Mouse (Mus musculus): ENCODE measurements at regions not wholly inside any gene's neighbourhood (a gene's known extent, or its start where the extent isn't known, plus 50 kb on each side); places are given as distances from the start of the nearest gene placed in this dataset.
A peak's percentile ranks its signal among the peaks of the same experiment; 100 is the strongest.

DNA sequence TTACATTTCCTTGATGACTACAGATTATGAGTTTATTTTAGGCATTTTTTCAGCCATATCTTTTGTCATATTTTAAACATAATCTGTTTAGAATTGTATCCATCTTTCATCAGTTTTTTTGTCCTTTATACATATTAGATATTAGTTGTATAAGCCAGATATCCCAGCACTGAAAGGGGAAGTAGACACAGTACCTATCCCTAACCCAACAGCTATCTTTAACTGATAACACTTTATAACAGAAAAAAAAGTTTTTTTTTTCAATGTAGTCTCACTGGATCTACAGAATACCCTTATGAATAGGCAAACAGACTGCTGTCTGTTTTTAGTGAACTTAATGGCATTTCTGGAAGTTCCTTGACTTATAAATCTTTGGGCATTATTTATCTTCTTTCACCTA lies 1152.1 kb upstream of the Fam98a start:
- Histone ChIP-seq H3K27me3 (ENCODE audit: insufficient read depth, low read length) (no peaks in the 10 kb centered on the region), H3K27ac (ENCODE audit: low read depth, low read length) (no peak overlapping the region), H3K4me1 (ENCODE audit: insufficient read depth) (no peaks in the 10 kb centered on the region), H3K36me3 (ENCODE audit: insufficient read depth) (no peaks in the 10 kb centered on the region), H3K9me3 (ENCODE audit: low read length) (no peaks in the 10 kb centered on the region), H3K9ac (no peak overlapping the region), H3K4me2 (ENCODE audit: low read depth) (no peak overlapping the region), H3K4me3 (ENCODE audit: low read depth, low read length) (no peak overlapping the region)
- no peak for DNase-seq
- no peak for ATAC-seq
- TF ChIP-seq CTCF (IDR thresholded peaks at IDR 0.05; ENCODE audit: low read depth) = no peak

DNA sequence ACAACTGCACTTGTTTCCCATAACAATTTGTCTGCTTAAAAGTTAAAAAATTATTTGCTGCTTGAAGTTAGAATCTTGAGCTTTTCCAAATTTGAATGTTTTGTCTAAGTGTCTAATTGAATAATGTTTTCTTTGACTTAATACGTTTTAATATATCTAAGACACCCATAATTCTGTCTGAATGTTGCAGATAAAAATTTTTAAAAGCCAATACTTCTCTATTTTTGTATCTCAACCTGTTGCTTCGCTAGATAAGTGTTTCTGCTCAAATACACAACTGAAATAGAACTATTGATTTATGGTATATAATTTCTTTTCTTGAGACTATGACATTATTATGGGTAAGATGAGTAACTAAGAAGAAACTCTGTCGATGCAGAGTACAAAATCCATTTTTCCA lies 1144.5 kb upstream of the Fam98a start:
- no peak overlapping the region for H3K9ac ChIP-seq
- no peaks in the 10 kb centered on the region for H3K36me3 ChIP-seq (ENCODE audit: insufficient read depth)
- no peak for ATAC-seq
- no peaks in the 10 kb centered on the region for H3K4me1 ChIP-seq (ENCODE audit: insufficient read depth)
- DNase-seq = no peak
- H3K4me3 ChIP-seq (ENCODE audit: low read depth, low read length) = no peak overlapping the region
- no peak overlapping the region for H3K27ac ChIP-seq (ENCODE audit: low read depth, low read length)
- H3K4me2 ChIP-seq (ENCODE audit: low read depth) = no peak overlapping the region
- no peaks in the 10 kb centered on the region for H3K27me3 ChIP-seq (ENCODE audit: insufficient read depth, low read length)
- H3K9me3 ChIP-seq (ENCODE audit: low read length) = no peaks in the 10 kb centered on the region
- TF ChIP-seq CTCF (IDR thresholded peaks at IDR 0.05; ENCODE audit: low read depth) = no peak
- 78% methylated on average over 3 of the region's 3 CpGs for WGBS

DNA sequence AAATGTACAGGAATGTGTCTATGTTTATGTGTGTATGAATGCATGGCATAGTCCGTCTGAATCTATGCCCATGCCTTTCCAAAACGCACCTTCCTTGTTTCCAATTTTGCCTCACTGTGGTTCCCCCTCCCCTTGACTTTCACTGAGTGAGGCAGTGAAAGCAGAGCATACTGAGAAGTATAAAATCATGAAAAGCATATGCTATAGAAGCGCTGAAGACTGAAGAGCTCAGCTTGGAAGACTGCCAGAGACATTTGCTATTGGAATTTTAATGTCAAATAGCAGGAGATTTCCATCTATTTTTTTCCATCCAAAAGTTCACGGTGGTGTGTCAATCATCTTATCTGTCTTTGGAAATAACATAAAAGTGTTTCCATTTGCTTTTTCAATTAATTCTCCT lies 1106.3 kb upstream of the Fam98a start:
- no peaks in the 10 kb centered on the region for H3K9me3 ChIP-seq (ENCODE audit: low read length)
- ATAC-seq (peak; percentile 66), DNase-seq (peak; percentile 62)
- no peaks in the 10 kb centered on the region for H3K36me3 ChIP-seq (ENCODE audit: insufficient read depth)
- no peaks in the 10 kb centered on the region for H3K4me1 ChIP-seq (ENCODE audit: insufficient read depth)
- H3K9ac ChIP-seq = no peak overlapping the region
- H3K27me3 ChIP-seq (ENCODE audit: insufficient read depth, low read length) = no peaks in the 10 kb centered on the region
- H3K4me3 ChIP-seq (ENCODE audit: low read depth, low read length) = no peak overlapping the region
- no peak overlapping the region for H3K4me2 ChIP-seq (ENCODE audit: low read depth)
- TF ChIP-seq CTCF (IDR thresholded peaks at IDR 0.05; ENCODE audit: low read depth) = no peak
- no peak overlapping the region for H3K27ac ChIP-seq (ENCODE audit: low read depth, low read length)
- WGBS = 36% methylated on average over 4 of the region's 4 CpGs

DNA sequence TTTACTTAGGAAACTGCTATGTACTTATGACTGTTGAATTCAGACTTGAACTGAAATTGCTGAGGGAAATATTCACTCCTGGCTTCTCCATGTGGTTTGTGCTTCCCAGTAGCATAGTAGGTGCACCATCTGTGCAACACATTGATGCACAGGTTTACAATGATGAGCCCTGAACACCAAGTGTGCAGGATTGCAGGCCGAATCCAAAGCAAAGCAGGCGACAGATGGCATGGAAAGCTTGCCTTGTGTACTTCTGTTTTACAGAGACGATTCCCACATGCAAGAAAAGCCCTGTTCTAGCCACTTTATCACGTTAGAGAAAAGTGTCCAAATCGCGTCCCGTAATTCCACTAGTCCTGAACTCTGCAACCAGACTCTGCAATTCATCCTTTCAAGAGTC lies 1074.2 kb upstream of the Fam98a start:
- H3K27ac ChIP-seq (ENCODE audit: low read depth, low read length) = no peak overlapping the region
- no peaks in the 10 kb centered on the region for H3K27me3 ChIP-seq (ENCODE audit: insufficient read depth, low read length)
- H3K4me1 ChIP-seq (ENCODE audit: insufficient read depth) = no peaks in the 10 kb centered on the region
- no peak overlapping the region for H3K4me3 ChIP-seq (ENCODE audit: low read depth, low read length)
- H3K36me3 ChIP-seq (ENCODE audit: insufficient read depth) = no peaks in the 10 kb centered on the region
- TF ChIP-seq CTCF (IDR thresholded peaks at IDR 0.05; ENCODE audit: low read depth) = no peak
- H3K4me2 ChIP-seq (ENCODE audit: low read depth) = no peak overlapping the region
- ATAC-seq = peak; percentile 43; the same call in 1 of the 2 replicates
- 68% methylated on average over 7 of the region's 7 CpGs for WGBS
- H3K9ac ChIP-seq = no peak overlapping the region
- no peaks in the 10 kb centered on the region for H3K9me3 ChIP-seq (ENCODE audit: low read length)
- peak; percentile 49 for DNase-seq

DNA sequence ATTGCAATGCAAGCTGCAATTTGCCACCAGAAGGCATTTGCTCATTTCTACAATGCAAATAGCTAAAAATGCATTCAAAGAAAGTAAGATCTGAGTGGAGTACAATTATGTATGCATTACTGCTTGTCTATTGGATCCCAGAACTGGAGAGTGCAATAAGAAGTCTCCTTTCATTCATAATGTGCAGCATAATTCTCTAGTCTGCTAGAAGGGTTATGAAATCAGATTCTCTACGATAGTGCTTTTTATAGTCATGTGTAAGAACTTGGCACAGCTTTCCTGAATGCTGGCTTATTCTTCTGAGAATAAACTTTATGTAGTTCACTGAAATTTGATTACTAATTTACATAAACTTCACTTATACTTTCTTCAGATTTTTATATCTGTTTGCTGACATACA lies 1053.5 kb upstream of the Fam98a start:
- WGBS = 40% methylated on average over 1 of the region's 1 CpGs
- no peak for TF ChIP-seq CTCF (IDR thresholded peaks at IDR 0.05; ENCODE audit: low read depth)
- no peaks in the 10 kb centered on the region for H3K36me3 ChIP-seq (ENCODE audit: insufficient read depth)
- H3K4me3 ChIP-seq (ENCODE audit: low read depth, low read length) = no peak overlapping the region
- DNase-seq (peak; percentile 49), ATAC-seq (peak; percentile 77)
- H3K9ac ChIP-seq = no peak overlapping the region
- peak overlapping the region; percentile 29; the same call in 1 of the 2 replicates for H3K27ac ChIP-seq (ENCODE audit: low read depth, low read length)
- H3K27me3 ChIP-seq (ENCODE audit: insufficient read depth, low read length) = no peaks in the 10 kb centered on the region
- H3K4me1 ChIP-seq (ENCODE audit: insufficient read depth) = no peaks in the 10 kb centered on the region
- no peaks in the 10 kb centered on the region for H3K9me3 ChIP-seq (ENCODE audit: low read length)
- no peak overlapping the region for H3K4me2 ChIP-seq (ENCODE audit: low read depth)

DNA sequence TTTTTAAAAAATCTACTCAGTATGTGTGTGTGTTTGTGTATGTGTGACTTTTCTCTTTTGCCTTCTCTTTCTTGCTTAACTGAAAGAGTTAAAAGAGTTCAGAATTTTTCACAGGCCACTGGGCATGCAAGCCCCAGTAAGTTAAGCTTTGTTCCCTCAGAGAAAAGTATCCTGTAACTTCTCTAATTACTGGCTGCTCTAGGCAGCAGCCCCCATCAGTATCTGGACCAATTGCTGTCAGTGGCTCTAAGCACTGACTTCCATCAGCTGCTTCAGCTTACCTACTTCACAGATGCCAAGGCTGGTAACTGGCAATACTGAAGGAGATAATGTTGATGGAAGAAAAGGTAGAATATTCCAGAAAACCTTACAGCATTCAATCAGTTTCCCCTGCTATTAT lies 1026.6 kb upstream of the Fam98a start:
- H3K9ac ChIP-seq = no peak overlapping the region
- no peak for TF ChIP-seq CTCF (IDR thresholded peaks at IDR 0.05; ENCODE audit: low read depth)
- no peaks in the 10 kb centered on the region for H3K36me3 ChIP-seq (ENCODE audit: insufficient read depth)
- H3K4me2 ChIP-seq (ENCODE audit: low read depth) = no peak overlapping the region
- ATAC-seq = no peak
- no peak for DNase-seq
- H3K4me3 ChIP-seq (ENCODE audit: low read depth, low read length) = no peak overlapping the region
- no peak overlapping the region for H3K27ac ChIP-seq (ENCODE audit: low read depth, low read length)
- H3K27me3 ChIP-seq (ENCODE audit: insufficient read depth, low read length) = no peaks in the 10 kb centered on the region
- H3K4me1 ChIP-seq (ENCODE audit: insufficient read depth) = no peaks in the 10 kb centered on the region
- H3K9me3 ChIP-seq (ENCODE audit: low read length) = no peaks in the 10 kb centered on the region

DNA sequence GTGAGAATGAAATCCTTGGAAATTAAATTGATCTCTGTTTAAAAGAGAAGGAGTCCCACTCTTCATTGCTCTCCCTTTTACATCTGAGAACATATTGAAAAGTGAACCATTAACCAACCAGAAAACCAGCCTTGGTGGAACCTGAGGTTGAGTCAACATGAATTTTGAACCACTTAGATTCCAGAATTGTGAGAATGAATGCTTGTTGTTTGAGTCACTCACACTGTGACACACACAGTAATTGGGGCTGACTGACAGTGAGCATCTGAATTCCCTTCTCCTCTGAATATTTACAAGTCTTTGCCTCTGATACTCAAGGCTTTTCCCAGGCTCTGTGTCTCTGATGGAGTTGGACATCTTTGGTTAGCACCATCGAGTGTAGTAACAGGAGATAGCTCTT lies 1008.0 kb upstream of the Fam98a start:
- WGBS = 75% methylated on average over 1 of the region's 1 CpGs
- no peak overlapping the region for H3K4me3 ChIP-seq (ENCODE audit: low read depth, low read length)
- ATAC-seq = no peak

DNA sequence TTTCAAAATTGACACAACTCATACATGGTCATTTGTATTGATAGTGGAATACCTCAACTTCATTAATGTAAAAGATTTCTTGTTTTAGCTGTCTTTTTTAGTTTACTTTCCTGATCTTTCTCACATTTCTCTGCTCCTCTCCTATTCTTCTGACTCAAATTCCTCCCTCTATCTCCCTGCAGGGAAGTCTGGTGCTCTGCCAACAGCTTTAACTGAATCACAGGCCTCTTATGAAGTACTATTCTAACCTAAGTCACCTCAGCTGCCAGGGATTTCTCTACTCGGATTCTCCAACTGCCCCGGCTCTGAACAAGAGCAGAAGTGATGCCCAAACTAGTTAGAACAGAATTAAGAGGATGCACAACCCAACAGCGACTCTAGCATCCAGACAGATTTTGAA lies 993.8 kb upstream of the Fam98a start:
- H3K4me2 ChIP-seq (ENCODE audit: low read depth) = no peak overlapping the region
- no peaks in the 10 kb centered on the region for H3K9me3 ChIP-seq (ENCODE audit: low read length)
- no peaks in the 10 kb centered on the region for H3K4me1 ChIP-seq (ENCODE audit: insufficient read depth)
- DNase-seq = no peak
- WGBS = 71% methylated on average over 3 of the region's 3 CpGs
- TF ChIP-seq CTCF (IDR thresholded peaks at IDR 0.05; ENCODE audit: low read depth) = no peak
- ATAC-seq = no peak
- H3K4me3 ChIP-seq (ENCODE audit: low read depth, low read length) = no peak overlapping the region
- no peaks in the 10 kb centered on the region for H3K36me3 ChIP-seq (ENCODE audit: insufficient read depth)
- H3K27me3 ChIP-seq (ENCODE audit: insufficient read depth, low read length) = no peaks in the 10 kb centered on the region
- H3K9ac ChIP-seq = no peak overlapping the region
- H3K27ac ChIP-seq (ENCODE audit: low read depth, low read length) = no peak overlapping the region

More for the DNA sequence above, 1008.0 kb upstream of the Fam98a start:
- no peak for TF ChIP-seq CTCF (IDR thresholded peaks at IDR 0.05; ENCODE audit: low read depth)
- Histone ChIP-seq H3K4me2 (ENCODE audit: low read depth) (no peak overlapping the region), H3K27ac (ENCODE audit: low read depth, low read length) (no peak overlapping the region), H3K27me3 (ENCODE audit: insufficient read depth, low read length) (no peaks in the 10 kb centered on the region), H3K36me3 (ENCODE audit: insufficient read depth) (no peaks in the 10 kb centered on the region), H3K9me3 (ENCODE audit: low read length) (no peaks in the 10 kb centered on the region), H3K9ac (no peak overlapping the region), H3K4me1 (ENCODE audit: insufficient read depth) (no peaks in the 10 kb centered on the region)
- no peak for DNase-seq
